Mouse (Mus musculus): ENCODE measurements around the gene Galr3. TPM values are rescaled to one million over a fixed set of nuclear protein-coding genes. Genes with fewer than 3 reads are reported as not detected.
"Not testable (repeated sequence)": the region's sequence is repeated elsewhere in the genome, so short reads cannot be mapped to it uniquely, and the experiment has no call there.

The Galr3 gene
- polyA plus RNA-seq, 1 experiment, result not detected

DNA sequence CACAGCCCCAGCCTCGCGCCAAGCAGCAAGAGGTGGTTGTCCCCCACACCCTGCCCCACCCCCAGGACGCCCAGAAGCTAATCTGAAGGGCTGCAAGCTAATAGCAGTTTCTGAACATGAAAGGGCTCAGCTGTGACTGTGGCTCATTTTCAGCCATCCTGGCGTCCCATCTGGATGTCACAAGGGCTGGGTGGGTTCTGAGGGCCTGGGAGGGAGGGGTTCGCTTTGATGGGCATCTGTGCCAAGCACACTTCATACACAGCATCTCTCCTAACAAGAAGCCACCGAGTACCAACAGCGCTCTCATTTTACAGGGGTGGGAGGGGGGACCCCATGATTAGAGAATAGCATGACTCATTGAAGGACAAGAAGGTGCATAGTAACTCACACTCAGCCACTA is 28.3 kb upstream of the Galr3 start:
- H3K4me3 ChIP-seq (ENCODE audit: insufficient read depth, low read depth, low read length), result no peak overlapping the region
- H3K4me1 ChIP-seq (ENCODE audit: control insufficient read depth, insufficient read depth, insufficient read length, low read length), result no peaks in the 10 kb centered on the region
- H3K27ac ChIP-seq (replicated peaks; ENCODE audit: low read depth, low read length), result no peak overlapping the region

DNA sequence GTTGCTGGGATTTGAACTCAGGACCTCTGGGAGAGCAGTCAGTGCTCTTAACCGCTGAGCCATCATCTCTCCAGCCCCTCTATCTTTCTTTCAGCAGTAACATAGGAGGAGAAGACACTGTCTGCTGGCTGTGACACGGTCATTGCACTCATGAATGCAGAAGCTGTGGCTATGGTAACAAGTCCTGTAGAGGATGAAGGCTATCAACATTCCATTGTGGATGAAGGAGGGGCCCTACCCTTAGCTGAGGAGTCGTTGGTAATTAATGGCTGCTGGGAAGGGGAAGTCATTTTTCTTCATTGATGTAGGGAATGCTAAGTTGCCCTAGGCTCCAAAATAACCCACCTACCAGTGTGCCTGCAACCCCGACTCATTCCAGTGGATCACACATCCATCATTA is 23.5 kb upstream of the Galr3 start:
- peaks cover 5% of the 10 kb centered on the region for H3K4me1 ChIP-seq (ENCODE audit: control insufficient read depth, insufficient read depth, insufficient read length, low read length)
- no peak overlapping the region for H3K4me3 ChIP-seq (ENCODE audit: insufficient read depth, low read depth, low read length)
- H3K27ac ChIP-seq (replicated peaks; ENCODE audit: low read depth, low read length), result no peak overlapping the region

DNA sequence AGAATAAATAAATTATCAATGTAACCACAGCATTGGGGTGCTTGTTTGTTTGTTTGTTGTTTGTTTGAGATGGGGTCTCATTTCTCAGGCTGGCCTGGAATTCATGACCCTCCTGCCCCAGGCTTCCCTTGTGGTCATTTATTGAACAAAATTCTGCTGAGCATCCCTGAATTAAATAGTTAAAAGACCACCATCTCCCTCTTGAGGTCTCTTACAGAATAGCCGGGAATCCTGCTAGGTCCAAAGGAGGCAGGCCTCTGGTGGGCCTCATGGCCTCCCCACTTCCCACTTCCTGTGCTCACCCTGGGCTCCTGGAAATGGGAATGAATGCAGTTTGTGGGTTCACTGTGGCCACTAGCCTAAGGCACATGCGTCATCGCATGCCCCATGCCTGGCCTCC is 22.8 kb upstream of the Galr3 start:
- Histone ChIP-seq H3K4me1 (ENCODE audit: control insufficient read depth, insufficient read depth, insufficient read length, low read length) (peaks cover 5% of the 10 kb centered on the region), H3K4me3 (ENCODE audit: insufficient read depth, low read depth, low read length) (no peak overlapping the region), H3K27ac (replicated peaks; ENCODE audit: low read depth, low read length) (no peak overlapping the region)

DNA sequence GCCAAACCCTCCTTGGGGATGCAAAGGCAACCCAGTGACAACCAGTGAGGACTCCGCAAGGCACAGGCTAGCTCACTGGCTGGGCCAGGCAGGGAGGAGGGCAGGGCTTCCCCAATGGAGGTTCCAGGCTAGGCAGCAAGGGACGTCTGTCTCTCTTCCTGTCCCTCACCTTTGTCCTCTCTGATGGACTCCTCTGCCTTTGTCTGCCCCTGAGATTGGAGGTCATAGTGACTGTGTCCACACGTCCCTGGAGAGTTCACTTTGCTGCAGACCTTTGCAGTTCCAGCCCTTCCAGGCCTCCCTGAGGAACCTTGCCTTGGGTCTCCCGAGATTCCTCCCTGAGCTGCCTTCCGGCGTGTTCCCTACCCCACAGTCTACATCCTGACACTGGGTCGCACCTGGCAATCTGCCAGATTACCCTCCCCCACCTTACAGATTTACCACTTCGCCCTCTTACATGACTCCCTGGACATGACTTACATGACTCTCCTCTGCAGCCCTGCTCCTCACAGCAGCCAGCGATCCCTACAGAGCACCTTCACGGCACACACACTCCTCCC is 18.9 kb upstream of the Galr3 start:
- H3K4me3 ChIP-seq (ENCODE audit: insufficient read depth, low read depth, low read length), result no peak overlapping the region
- H3K4me1 ChIP-seq (ENCODE audit: control insufficient read depth, insufficient read depth, insufficient read length, low read length), result peaks cover 5% of the 10 kb centered on the region
- no peak overlapping the region for H3K27ac ChIP-seq (replicated peaks; ENCODE audit: low read depth, low read length)

- no peak overlapping the region for H3K4me3 ChIP-seq (ENCODE audit: insufficient read depth, low read depth, low read length)
- H3K27ac ChIP-seq (replicated peaks; ENCODE audit: low read depth, low read length), result no peak overlapping the region
- H3K4me1 ChIP-seq (ENCODE audit: control insufficient read depth, insufficient read depth, insufficient read length, low read length), result peaks cover 5% of the 10 kb centered on the region
Observed at GRCm38 (mm10) chr15:79023366-79023765, 18.3 kb upstream of the Galr3 start.

GRCm38 (mm10) chr15:79025687-79026308 is 15.9 kb upstream of the Galr3 start:
- Histone ChIP-seq H3K4me1 (ENCODE audit: control insufficient read depth, insufficient read depth, insufficient read length, low read length) (peaks cover 8% of the 10 kb centered on the region), H3K27ac (replicated peaks; ENCODE audit: low read depth, low read length) (no peak overlapping the region), H3K4me3 (ENCODE audit: insufficient read depth, low read depth, low read length) (no peak overlapping the region)

DNA sequence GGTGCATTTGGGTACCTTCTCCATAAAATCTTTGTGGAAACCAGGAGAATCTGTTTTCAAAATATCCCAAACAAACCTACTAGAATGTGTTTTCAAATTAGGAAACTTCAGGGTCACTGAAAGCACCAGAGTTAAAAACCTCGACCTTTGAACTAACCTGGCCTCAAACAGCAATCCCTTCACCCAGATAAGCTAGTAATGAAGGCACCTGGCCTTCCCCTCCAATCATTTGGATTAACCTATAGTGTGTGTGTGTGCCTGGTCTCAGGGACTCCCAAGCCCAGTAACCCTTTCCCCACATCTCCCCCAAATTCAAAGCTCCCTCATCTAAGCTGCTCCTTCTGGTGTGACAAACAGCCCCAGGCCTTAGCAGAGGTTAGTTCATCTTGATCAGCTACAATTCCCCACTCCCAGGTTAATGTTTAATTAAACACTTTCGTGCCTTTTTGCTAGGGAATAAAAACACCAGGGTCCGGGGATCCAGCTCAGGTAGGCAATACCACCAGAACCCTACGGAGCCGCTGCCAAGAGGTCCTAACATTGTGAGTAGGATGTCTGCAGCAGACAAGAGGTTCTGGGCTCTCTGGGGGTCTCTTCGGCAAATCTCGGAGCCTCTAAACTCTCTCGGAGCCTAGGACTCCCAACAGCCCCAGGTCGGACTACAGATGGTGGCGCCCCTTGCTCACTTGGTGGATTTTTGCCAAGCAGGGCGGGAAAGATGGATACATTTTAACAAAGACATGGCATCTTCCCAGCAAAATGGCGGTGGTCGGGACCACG is 15.0 kb upstream of the Galr3 start:
- Histone ChIP-seq H3K4me1 (ENCODE audit: control insufficient read depth, insufficient read depth, insufficient read length, low read length) (peaks cover 10% of the 10 kb centered on the region), H3K4me3 (ENCODE audit: insufficient read depth, low read depth, low read length) (peak overlapping the region; percentile 97; the same call in 1 of the 2 replicates), H3K27ac (replicated peaks; ENCODE audit: low read depth, low read length) (no peak overlapping the region)

- peak overlapping the region; percentile 97 for H3K4me3 ChIP-seq (ENCODE audit: insufficient read depth, low read depth, low read length)
- peak overlapping the region; percentile 77 for H3K27ac ChIP-seq (replicated peaks; ENCODE audit: low read depth, low read length)
- H3K4me1 ChIP-seq (ENCODE audit: control insufficient read depth, insufficient read depth, insufficient read length, low read length), result peaks cover 9% of the 10 kb centered on the region
Observed at GRCm38 (mm10) chr15:79027291-79028205, 14.1 kb upstream of the Galr3 start.

DNA sequence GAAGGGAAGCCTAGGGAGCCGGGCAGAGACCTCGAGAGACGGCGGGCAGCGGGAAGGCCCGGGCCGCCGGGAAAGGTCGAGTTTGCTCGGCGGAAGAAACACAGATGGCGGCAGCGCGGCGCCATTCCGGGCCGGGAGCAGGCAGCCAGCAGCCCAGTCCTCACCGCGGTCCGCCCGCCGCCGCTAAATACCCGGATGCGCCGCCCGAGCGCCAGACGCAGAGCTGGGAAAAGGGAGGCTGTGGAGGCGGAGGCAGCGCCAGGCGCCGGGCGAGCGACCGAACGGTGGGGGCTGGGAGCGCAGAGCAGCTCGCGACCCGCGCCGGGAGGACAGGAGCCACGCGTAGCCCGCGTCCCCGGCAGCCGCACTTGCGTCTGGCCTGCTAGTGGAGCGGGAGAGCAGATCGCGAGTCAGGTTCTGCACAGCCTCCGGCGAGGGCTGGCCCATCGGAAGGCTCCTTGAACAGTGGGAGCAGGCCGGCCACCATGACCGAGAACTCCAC is 13.4 kb upstream of the Galr3 start, which contains the start of gene H1f0:
H1f0 (plus strand) TSS at position 214 of the 502 bp plus-strand sequence.
- Histone ChIP-seq H3K4me3 (ENCODE audit: insufficient read depth, low read depth, low read length) (peak within 1 kb of the TSS; percentile 97), H3K27ac (replicated peaks; ENCODE audit: low read depth, low read length) (peak within 1 kb of the TSS; percentile 97), H3K4me1 (ENCODE audit: control insufficient read depth, insufficient read depth, insufficient read length, low read length) (peaks cover 5% of the 10 kb centered on the region)

- Histone ChIP-seq H3K4me3 (ENCODE audit: insufficient read depth, low read depth, low read length) (peak overlapping the region; percentile 97), H3K4me1 (ENCODE audit: control insufficient read depth, insufficient read depth, insufficient read length, low read length) (peaks cover 5% of the 10 kb centered on the region), H3K27ac (replicated peaks; ENCODE audit: low read depth, low read length) (peak overlapping the region; percentile 97)
Observed at GRCm38 (mm10) chr15:79028823-79029484, 12.7 kb upstream of the Galr3 start.

DNA sequence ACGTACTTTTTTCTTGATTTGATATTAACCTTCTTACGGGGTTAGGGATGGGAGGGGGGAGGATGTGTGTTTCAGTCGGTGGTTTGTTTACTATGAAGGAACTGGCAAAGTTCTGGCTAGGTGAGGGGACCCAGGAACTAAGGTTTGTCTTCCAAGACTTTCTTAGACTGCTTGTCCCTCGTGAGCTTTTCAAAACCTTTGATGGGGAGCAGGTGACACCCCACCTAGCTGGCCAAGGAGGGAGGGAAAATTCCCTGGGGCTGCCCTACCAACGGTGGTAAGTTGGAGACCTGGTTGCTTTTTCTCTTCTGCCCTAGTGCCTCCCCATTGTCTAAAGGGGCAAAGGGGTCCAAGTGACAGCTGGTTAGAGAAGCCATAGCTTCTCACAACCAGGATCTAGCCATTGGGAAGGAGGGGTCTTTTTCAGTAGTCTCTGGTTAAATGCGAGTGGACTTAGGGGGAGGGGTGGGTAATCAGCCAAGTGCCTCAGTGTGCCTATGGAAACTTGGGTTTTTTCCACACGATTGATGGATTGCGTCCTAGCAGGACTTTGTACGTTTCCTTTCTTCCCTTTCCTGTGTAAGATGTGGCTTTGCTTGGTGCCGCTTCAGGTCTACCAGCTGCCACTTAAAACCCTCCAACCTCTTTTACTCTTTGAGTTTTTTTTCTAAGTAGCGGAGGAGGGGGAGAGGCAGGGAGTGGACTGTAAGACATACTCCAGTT is 12.0 kb upstream of the Galr3 start:
- H3K27ac ChIP-seq (replicated peaks; ENCODE audit: low read depth, low read length), result peak overlapping the region; percentile 97
- H3K4me1 ChIP-seq (ENCODE audit: control insufficient read depth, insufficient read depth, insufficient read length, low read length), result peaks cover 5% of the 10 kb centered on the region
- H3K4me3 ChIP-seq (ENCODE audit: insufficient read depth, low read depth, low read length), result peak overlapping the region; percentile 97

- peaks cover 5% of the 10 kb centered on the region for H3K4me1 ChIP-seq (ENCODE audit: control insufficient read depth, insufficient read depth, insufficient read length, low read length)
- H3K27ac ChIP-seq (replicated peaks; ENCODE audit: low read depth, low read length), result no peak overlapping the region
- H3K4me3 ChIP-seq (ENCODE audit: insufficient read depth, low read depth, low read length), result peak overlapping the region; percentile 63
Observed at GRCm38 (mm10) chr15:79030551-79031435, 10.9 kb upstream of the Galr3 start.

- not testable (repeated sequence) for H3K4me1 ChIP-seq (ENCODE audit: control insufficient read depth, insufficient read depth, insufficient read length, low read length); H3K27ac ChIP-seq (replicated peaks; ENCODE audit: low read depth, low read length); H3K4me3 ChIP-seq (ENCODE audit: insufficient read depth, low read depth, low read length)
Observed at GRCm38 (mm10) chr15:79031908-79032307, 9.8 kb upstream of the Galr3 start.
